Mouse (Mus musculus): ENCODE data around the gene Themis3. TPM values are rescaled to one million over a fixed set of nuclear protein-coding genes. Genes with fewer than 3 reads are reported as not detected.

Gene Themis3
- total RNA-seq (2023): under 1 TPM in 1 of 2 experiments, not detected in 1; 0.77 TPM

DNA sequence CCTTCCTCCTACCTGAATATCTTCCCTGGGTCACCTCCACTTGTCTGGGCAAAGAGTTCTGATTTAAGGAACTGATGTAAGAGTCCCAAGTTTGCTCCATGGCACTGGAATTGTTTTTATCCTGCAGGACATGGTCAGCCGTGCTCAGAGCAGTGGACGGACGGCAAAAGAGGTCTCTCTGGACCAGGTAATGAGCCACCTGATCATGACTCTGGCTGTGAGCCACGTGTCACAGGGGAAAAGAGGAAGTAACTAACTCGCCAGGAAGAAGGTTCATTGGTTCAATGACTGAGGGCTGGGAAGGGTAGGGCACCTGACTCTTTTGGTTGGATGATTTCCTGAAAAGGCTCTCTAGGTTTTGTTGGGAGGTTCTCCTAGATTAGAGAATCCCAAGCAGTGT is at the start of gene Themis3:
Gene Themis3, minus strand, starts transcription at position 187 of the 400 bp plus-strand sequence.

GRCm38 (mm10) chr17:66519554-66520553 is 74.6 kb downstream of the Themis3 start, which contains the start of gene Rab12:
Rab12 (minus strand) TSS chr17:66519729.

Other genes with a start within 250 kb of the Themis3 start
- gene Mtcl1, start 144.9 kb downstream of the Themis3 start, total RNA-seq (2023): not detected
- 10 to 100 TPM; 50.2 to 53.9 TPM for gene Rab12, start 74.9 kb downstream of the Themis3 start, total RNA-seq (2023)